Mouse (Mus musculus): ENCODE measurements around the gene Phlda2. TPM values are rescaled to one million over a fixed set of nuclear protein-coding genes. Genes with fewer than 3 reads are reported as not detected.

Phlda2 gene
- polyA plus RNA-seq, 1 experiment: 0.15 TPM

GRCm38 (mm10) chr7:143505823-143506222, 2.9 kb upstream of the Phlda2 start:
- no peak for TF ChIP-seq POLR2A (IDR thresholded peaks at IDR 0.05; ENCODE audit: extremely low read depth, insufficient read depth, low read length)
- TF ChIP-seq CTCF (IDR thresholded peaks at IDR 0.05; ENCODE audit: extremely low read depth, insufficient read depth, low read length): peak; percentile 48
- H3K4me1 ChIP-seq (ENCODE audit: control insufficient read depth, insufficient read depth, low read length): no peaks in the 10 kb centered on the region
- H3K4me3 ChIP-seq (ENCODE audit: insufficient read depth, low read length): no peak overlapping the region
- no peak overlapping the region for H3K27ac ChIP-seq (ENCODE audit: insufficient read depth, low read length)

- TF ChIP-seq CTCF (IDR thresholded peaks at IDR 0.05; ENCODE audit: extremely low read depth, insufficient read depth, low read length): no peak
- TF ChIP-seq POLR2A (IDR thresholded peaks at IDR 0.05; ENCODE audit: extremely low read depth, insufficient read depth, low read length): no peak
- no peaks in the 10 kb centered on the region for H3K4me1 ChIP-seq (ENCODE audit: control insufficient read depth, insufficient read depth, low read length)
- H3K27ac ChIP-seq (ENCODE audit: insufficient read depth, low read length): no peak overlapping the region
- no peak overlapping the region for H3K4me3 ChIP-seq (ENCODE audit: insufficient read depth, low read length)
Measured at GRCm38 (mm10) chr7:143505411-143505810, 2.5 kb upstream of the Phlda2 start.

GRCm38 (mm10) chr7:143503926-143504325, 976 bp upstream of the Phlda2 start:
- Histone ChIP-seq H3K27ac (ENCODE audit: insufficient read depth, low read length) (no peak overlapping the region), H3K4me3 (ENCODE audit: insufficient read depth, low read length) (no peak overlapping the region), H3K4me1 (ENCODE audit: control insufficient read depth, insufficient read depth, low read length) (no peaks in the 10 kb centered on the region)
- TF ChIP-seq POLR2A (IDR thresholded peaks at IDR 0.05; ENCODE audit: extremely low read depth, insufficient read depth, low read length) (no peak), CTCF (IDR thresholded peaks at IDR 0.05; ENCODE audit: extremely low read depth, insufficient read depth, low read length) (no peak)

GRCm38 (mm10) chr7:143501643-143502417, 1.1 kb downstream of the Phlda2 start:
- Histone ChIP-seq H3K4me3 (ENCODE audit: insufficient read depth, low read length) (peak overlapping the region; percentile 36), H3K27ac (ENCODE audit: insufficient read depth, low read length) (no peak overlapping the region), H3K4me1 (ENCODE audit: control insufficient read depth, insufficient read depth, low read length) (no peaks in the 10 kb centered on the region)
- TF ChIP-seq POLR2A (IDR thresholded peaks at IDR 0.05; ENCODE audit: extremely low read depth, insufficient read depth, low read length) (no peak), CTCF (IDR thresholded peaks at IDR 0.05; ENCODE audit: extremely low read depth, insufficient read depth, low read length) (no peak)

- Histone ChIP-seq H3K27ac (ENCODE audit: insufficient read depth, low read length) (no peak overlapping the region), H3K4me1 (ENCODE audit: control insufficient read depth, insufficient read depth, low read length) (no peaks in the 10 kb centered on the region), H3K4me3 (ENCODE audit: insufficient read depth, low read length) (no peak overlapping the region)
- TF ChIP-seq POLR2A (IDR thresholded peaks at IDR 0.05; ENCODE audit: extremely low read depth, insufficient read depth, low read length) (no peak), CTCF (IDR thresholded peaks at IDR 0.05; ENCODE audit: extremely low read depth, insufficient read depth, low read length) (no peak)
Measured at GRCm38 (mm10) chr7:143500912-143501311, 2.0 kb downstream of the Phlda2 start.

- H3K4me1 ChIP-seq (ENCODE audit: control insufficient read depth, insufficient read depth, low read length): no peaks in the 10 kb centered on the region
- TF ChIP-seq CTCF (IDR thresholded peaks at IDR 0.05; ENCODE audit: extremely low read depth, insufficient read depth, low read length) (no peak), POLR2A (IDR thresholded peaks at IDR 0.05; ENCODE audit: extremely low read depth, insufficient read depth, low read length) (no peak)
- no peak overlapping the region for H3K4me3 ChIP-seq (ENCODE audit: insufficient read depth, low read length)
- H3K27ac ChIP-seq (ENCODE audit: insufficient read depth, low read length): no peak overlapping the region
Measured at GRCm38 (mm10) chr7:143498584-143498983, 4.4 kb downstream of the Phlda2 start.

- H3K27ac ChIP-seq (ENCODE audit: insufficient read depth, low read length): no peak overlapping the region
- TF ChIP-seq CTCF (IDR thresholded peaks at IDR 0.05; ENCODE audit: extremely low read depth, insufficient read depth, low read length) (no peak), POLR2A (IDR thresholded peaks at IDR 0.05; ENCODE audit: extremely low read depth, insufficient read depth, low read length) (no peak)
- H3K4me3 ChIP-seq (ENCODE audit: insufficient read depth, low read length): no peak overlapping the region
- H3K4me1 ChIP-seq (ENCODE audit: control insufficient read depth, insufficient read depth, low read length): no peaks in the 10 kb centered on the region
Measured at GRCm38 (mm10) chr7:143495104-143495961, 7.6 kb downstream of the Phlda2 start.

GRCm38 (mm10) chr7:143493616-143494126, 9.3 kb downstream of the Phlda2 start:
- no peaks in the 10 kb centered on the region for H3K4me1 ChIP-seq (ENCODE audit: control insufficient read depth, insufficient read depth, low read length)
- TF ChIP-seq CTCF (IDR thresholded peaks at IDR 0.05; ENCODE audit: extremely low read depth, insufficient read depth, low read length) (no peak), POLR2A (IDR thresholded peaks at IDR 0.05; ENCODE audit: extremely low read depth, insufficient read depth, low read length) (no peak)
- H3K4me3 ChIP-seq (ENCODE audit: insufficient read depth, low read length): no peak overlapping the region
- H3K27ac ChIP-seq (ENCODE audit: insufficient read depth, low read length): no peak overlapping the region

GRCm38 (mm10) chr7:143489735-143490134, 13.2 kb downstream of the Phlda2 start:
- no peak overlapping the region for H3K4me3 ChIP-seq (ENCODE audit: insufficient read depth, low read length)
- H3K4me1 ChIP-seq (ENCODE audit: control insufficient read depth, insufficient read depth, low read length): no peaks in the 10 kb centered on the region
- no peak overlapping the region for H3K27ac ChIP-seq (ENCODE audit: insufficient read depth, low read length)
- no peak for TF ChIP-seq CTCF (IDR thresholded peaks at IDR 0.05; ENCODE audit: extremely low read depth, insufficient read depth, low read length)
- TF ChIP-seq POLR2A (IDR thresholded peaks at IDR 0.05; ENCODE audit: extremely low read depth, insufficient read depth, low read length): no peak

Measured in cortical plate, adult 2 months (tissue).